Mouse (Mus musculus): ENCODE data around the gene Prok1. TPM values are rescaled to one million over a fixed set of nuclear protein-coding genes. Genes with fewer than 3 reads are reported as not detected.

Prok1 gene
- polyA plus RNA-seq, 2 experiments: 0.19 to 0.72 TPM

- Histone ChIP-seq H3K9ac (ENCODE audit: low read depth, low read length, severe bottlenecking) (no peak overlapping the region), H3K27ac (replicated peaks; ENCODE audit: low read depth, low read length) (no peak overlapping the region), H3K4me1 (ENCODE audit: control insufficient read depth, insufficient read depth, low read length) (no peaks in the 10 kb centered on the region), H3K36me3 (ENCODE audit: control insufficient read depth, insufficient read depth, low read length) (no peaks in the 10 kb centered on the region), H3K9me3 (ENCODE audit: control insufficient read depth, low read length) (no peaks in the 10 kb centered on the region), H3K4me3 (replicated peaks; ENCODE audit: low read length) (no peak overlapping the region), H3K4me2 (replicated peaks; ENCODE audit: low read depth, low read length, severe bottlenecking) (no peak overlapping the region), H3K27me3 (ENCODE audit: control insufficient read depth, insufficient read depth, low read length) (no peaks in the 10 kb centered on the region)
- DNase-seq (ENCODE audit: low spot score) (no peak), ATAC-seq (ENCODE audit: low FRiP score, low read depth) (no peak)
- no peak for TF ChIP-seq POLR2A (IDR thresholded peaks at IDR 0.05; ENCODE audit: borderline replicate concordance, extremely low read depth, insufficient read depth, insufficient read length)
- WGBS: 78% methylated on average over 4 of the region's 4 CpGs
Measured at GRCm38 (mm10) chr3:107252035-107252434, 12.5 kb upstream of the Prok1 start.

GRCm38 (mm10) chr3:107250320-107250719 lies 10.8 kb upstream of the Prok1 start:
- no peak for TF ChIP-seq POLR2A (IDR thresholded peaks at IDR 0.05; ENCODE audit: borderline replicate concordance, extremely low read depth, insufficient read depth, insufficient read length)
- ATAC-seq (ENCODE audit: low FRiP score, low read depth) (no peak), DNase-seq (ENCODE audit: low spot score) (no peak)
- H3K4me1 ChIP-seq (ENCODE audit: control insufficient read depth, insufficient read depth, low read length): no peaks in the 10 kb centered on the region
- WGBS: 22% methylated on average over 2 of the region's 2 CpGs
- H3K4me2 ChIP-seq (replicated peaks; ENCODE audit: low read depth, low read length, severe bottlenecking): no peak overlapping the region
- no peak overlapping the region for H3K27ac ChIP-seq (replicated peaks; ENCODE audit: low read depth, low read length)
- no peaks in the 10 kb centered on the region for H3K36me3 ChIP-seq (ENCODE audit: control insufficient read depth, insufficient read depth, low read length)
- no peaks in the 10 kb centered on the region for H3K9me3 ChIP-seq (ENCODE audit: control insufficient read depth, low read length)
- no peak overlapping the region for H3K4me3 ChIP-seq (replicated peaks; ENCODE audit: low read length)
- H3K27me3 ChIP-seq (ENCODE audit: control insufficient read depth, insufficient read depth, low read length): no peaks in the 10 kb centered on the region
- H3K9ac ChIP-seq (ENCODE audit: low read depth, low read length, severe bottlenecking): no peak overlapping the region

DNA sequence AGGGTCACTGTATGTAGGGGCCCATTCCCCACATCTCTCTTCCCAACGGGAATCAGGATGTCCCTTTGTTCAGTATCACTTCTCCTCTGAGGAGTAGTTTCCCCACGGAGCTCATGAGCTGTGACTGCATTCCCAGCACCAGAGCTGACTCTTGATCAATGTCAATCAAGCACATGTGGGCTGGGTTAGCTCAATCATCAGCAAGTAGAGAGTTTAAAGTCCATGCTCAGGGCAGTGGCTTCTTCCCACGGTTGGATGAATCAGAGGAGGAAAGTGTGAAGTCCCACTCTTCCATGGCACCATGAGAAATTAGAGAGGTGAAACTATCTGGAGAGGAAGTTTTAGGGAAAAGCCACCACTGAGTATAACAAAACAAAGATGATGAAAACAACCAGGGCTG lies 9.5 kb upstream of the Prok1 start:
- Histone ChIP-seq H3K4me2 (replicated peaks; ENCODE audit: low read depth, low read length, severe bottlenecking) (no peak overlapping the region), H3K27ac (replicated peaks; ENCODE audit: low read depth, low read length) (no peak overlapping the region), H3K4me3 (replicated peaks; ENCODE audit: low read length) (no peak overlapping the region), H3K9ac (ENCODE audit: low read depth, low read length, severe bottlenecking) (no peak overlapping the region), H3K27me3 (ENCODE audit: control insufficient read depth, insufficient read depth, low read length) (no peaks in the 10 kb centered on the region), H3K9me3 (ENCODE audit: control insufficient read depth, low read length) (no peaks in the 10 kb centered on the region), H3K4me1 (ENCODE audit: control insufficient read depth, insufficient read depth, low read length) (no peaks in the 10 kb centered on the region), H3K36me3 (ENCODE audit: control insufficient read depth, insufficient read depth, low read length) (no peaks in the 10 kb centered on the region)
- ATAC-seq (ENCODE audit: low FRiP score, low read depth) (no peak), DNase-seq (ENCODE audit: low spot score) (no peak)
- WGBS: 69% methylated on average over 3 of the region's 3 CpGs
- no peak for TF ChIP-seq POLR2A (IDR thresholded peaks at IDR 0.05; ENCODE audit: borderline replicate concordance, extremely low read depth, insufficient read depth, insufficient read length)

- TF ChIP-seq POLR2A (IDR thresholded peaks at IDR 0.05; ENCODE audit: borderline replicate concordance, extremely low read depth, insufficient read depth, insufficient read length): no peak
- Histone ChIP-seq H3K36me3 (ENCODE audit: control insufficient read depth, insufficient read depth, low read length) (no peaks in the 10 kb centered on the region), H3K9ac (ENCODE audit: low read depth, low read length, severe bottlenecking) (no peak overlapping the region), H3K9me3 (ENCODE audit: control insufficient read depth, low read length) (no peaks in the 10 kb centered on the region), H3K4me2 (replicated peaks; ENCODE audit: low read depth, low read length, severe bottlenecking) (no peak overlapping the region), H3K27me3 (ENCODE audit: control insufficient read depth, insufficient read depth, low read length) (no peaks in the 10 kb centered on the region), H3K4me1 (ENCODE audit: control insufficient read depth, insufficient read depth, low read length) (no peaks in the 10 kb centered on the region), H3K27ac (replicated peaks; ENCODE audit: low read depth, low read length) (no peak overlapping the region), H3K4me3 (replicated peaks; ENCODE audit: low read length) (no peak overlapping the region)
- no peak for DNase-seq (ENCODE audit: low spot score)
- ATAC-seq (ENCODE audit: low FRiP score, low read depth): no peak
- WGBS: 77% methylated on average over 6 of the region's 6 CpGs
Measured at GRCm38 (mm10) chr3:107246876-107247275, 7.4 kb upstream of the Prok1 start.

DNA sequence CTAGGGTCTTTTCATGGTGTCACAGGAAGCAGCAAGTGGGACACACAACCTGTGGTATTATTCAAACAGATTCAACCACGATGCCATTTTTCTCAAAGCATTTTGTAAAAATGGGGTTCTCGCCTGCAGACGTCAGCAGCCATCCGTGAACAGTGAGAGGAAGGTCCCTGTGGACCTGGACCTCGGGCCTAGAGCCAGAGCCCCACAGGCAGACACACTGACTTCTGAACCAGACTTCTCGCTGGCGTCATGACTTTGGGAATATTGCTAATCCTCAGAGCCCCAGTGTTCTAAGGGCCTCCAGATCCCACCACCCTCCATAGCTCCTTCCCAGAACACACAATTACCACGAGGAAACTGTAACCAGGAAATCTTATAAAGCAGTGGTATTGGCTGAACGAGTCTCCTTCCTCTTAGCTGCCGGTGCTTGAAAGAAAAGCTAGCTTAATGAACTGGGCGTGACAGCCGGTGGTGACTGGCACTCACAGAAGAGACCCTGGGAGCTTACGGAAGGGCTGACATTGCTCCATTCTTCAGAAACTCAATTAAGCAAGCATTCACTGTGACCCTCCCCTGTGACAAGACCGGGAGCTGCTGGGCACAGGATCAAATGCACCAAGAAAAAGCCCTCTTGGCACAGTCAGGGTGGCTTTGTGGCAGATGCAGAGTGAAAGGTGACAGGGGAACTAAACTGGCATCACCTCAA lies 2.0 kb upstream of the Prok1 start:
- WGBS: 46% methylated on average over 14 of the region's 14 CpGs
- no peaks in the 10 kb centered on the region for H3K4me1 ChIP-seq (ENCODE audit: control insufficient read depth, insufficient read depth, low read length)
- H3K9ac ChIP-seq (ENCODE audit: low read depth, low read length, severe bottlenecking): no peak overlapping the region
- TF ChIP-seq POLR2A (IDR thresholded peaks at IDR 0.05; ENCODE audit: borderline replicate concordance, extremely low read depth, insufficient read depth, insufficient read length): no peak
- H3K4me3 ChIP-seq (replicated peaks; ENCODE audit: low read length): no peak overlapping the region
- no peaks in the 10 kb centered on the region for H3K27me3 ChIP-seq (ENCODE audit: control insufficient read depth, insufficient read depth, low read length)
- DNase-seq (ENCODE audit: low spot score): no peak
- H3K27ac ChIP-seq (replicated peaks; ENCODE audit: low read depth, low read length): no peak overlapping the region
- H3K9me3 ChIP-seq (ENCODE audit: control insufficient read depth, low read length): no peaks in the 10 kb centered on the region
- H3K4me2 ChIP-seq (replicated peaks; ENCODE audit: low read depth, low read length, severe bottlenecking): no peak overlapping the region
- ATAC-seq (ENCODE audit: low FRiP score, low read depth): no peak
- H3K36me3 ChIP-seq (ENCODE audit: control insufficient read depth, insufficient read depth, low read length): no peaks in the 10 kb centered on the region
